ENCODE assay signal across 8 mouse cellular contexts in the genomic region with DNA sequence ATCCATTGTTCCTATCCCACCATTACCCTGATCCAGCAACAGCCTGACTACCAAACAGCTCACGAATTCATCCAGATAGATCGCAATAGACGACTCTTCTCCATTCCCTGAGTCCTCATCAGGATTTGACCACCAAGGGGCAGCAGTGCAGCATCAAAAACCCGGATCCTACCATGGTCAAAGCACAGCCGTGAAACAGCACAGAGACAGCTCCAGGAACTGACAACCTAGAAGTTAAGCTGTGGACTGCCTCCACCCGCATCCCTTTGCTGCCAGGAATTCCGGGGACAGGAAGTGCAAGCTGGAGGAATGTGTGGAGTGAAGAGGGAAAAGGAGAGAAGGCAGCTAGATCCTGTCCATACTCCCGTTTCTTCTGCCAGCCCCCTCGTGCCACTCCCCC. TPM values are rescaled to one million over a fixed set of nuclear protein-coding genes. Genes with fewer than 3 reads are reported as not detected.
DNase-seq lines count a peak whose midpoint lies in the region; ATAC-seq and TF ChIP-seq lines count a peak whose summit lies in the region.

No protein-coding gene starts in this region.

- peak; percentile 80 for DNase-seq in Muller cell, postnatal 12 days (ENCODE audit: inconsistent ontology term)
- DNase-seq in brain, embryonic 18.5 days (ENCODE audit: low read depth, low spot score), result peak; percentile 26
- DNase-seq in frontal cortex, adult 2 months (ENCODE audit: extremely low spot score in 1 of 2, low spot score in 1 of 2), result peak; percentile 33 to 83
- peak; percentile 77 to 80 for DNase-seq in layer of hippocampus, adult 2 months (ENCODE audit: low spot score in 2 of 2)
- peak; percentile 85 for DNase-seq in lung, postnatal 14 days
- DNase-seq in retina, embryonic 14.5 days (ENCODE audit: low spot score), result peak; percentile 79
- peak; percentile 77 for DNase-seq in yolk sac, embryonic 10.5 days (ENCODE audit: low spot score)

- TF ChIP-seq CTCF in layer of hippocampus, adult 2 months (conservative IDR thresholded peaks at IDR 0.05), result peak; percentile 83

- H3K27ac ChIP-seq in layer of hippocampus, adult 2 months, result no peak overlapping the region

- no peak overlapping the region for H3K4me3 ChIP-seq in layer of hippocampus, adult 2 months

- peak; percentile 74 to 76 for ATAC-seq in hematopoietic stem cell, adult 5-6 weeks (replicated peaks in 1 of 2; ENCODE audit: insufficient read depth in 1 of 2, low FRiP score in 2 of 2, low TSS enrichment in 1 of 2, low read depth in 1 of 2, poor library complexity in 2 of 2, severe bottlenecking in 2 of 2)

RNA-seq across cellular contexts. Expression of gene P2ry6, which starts 13.6 kb away (rescaled TPM):
- 3.4 and 4.1 TPM in 2 replicates for polyA plus RNA-seq in frontal cortex, adult 2 months (2012; rRNA removed)
- not detected in 2 replicates for total RNA-seq in hematopoietic stem cell, adult 5-6 weeks (2017)
- 1 to 10 TPM; 3.0 to 3.6 TPM for total RNA-seq in layer of hippocampus, adult 2 months (2021)

RNA-seq across cellular contexts. Expression of gene P2ry2, which starts 24.6 kb away (rescaled TPM):
- 0.57 and 0.58 TPM in 2 replicates for polyA plus RNA-seq in frontal cortex, adult 2 months (2012; rRNA removed)
- 10.1 and 13.9 TPM in 2 replicates for total RNA-seq in hematopoietic stem cell, adult 5-6 weeks (2017)
- total RNA-seq in layer of hippocampus, adult 2 months (2021), result under 1 TPM; 0.86 to 0.87 TPM

RNA-seq across cellular contexts. Expression of gene Arhgef17, which starts 56.2 kb away (rescaled TPM):
- 74.9 and 86.0 TPM in 2 replicates for polyA plus RNA-seq in frontal cortex, adult 2 months (2012; rRNA removed)
- 1.0 and 2.2 TPM in 2 replicates for total RNA-seq in hematopoietic stem cell, adult 5-6 weeks (2017)
- total RNA-seq in layer of hippocampus, adult 2 months (2021), result 100 to 1,000 TPM; 163 to 171 TPM

Comparison
In these comparisons a context has a peak if more than half of its experiments do, and no peak if none do; other contexts are left out.
1. DNase-seq: peak in every context shown above with its lines; median percentile 85 in lung, postnatal 14 days; 80 in Muller cell, postnatal 12 days; 79 in retina, embryonic 14.5 days; 78 in layer of hippocampus, adult 2 months; 77 in yolk sac, embryonic 10.5 days; 58 in frontal cortex, adult 2 months; 26 in brain, embryonic 18.5 days.
2. RNA of gene Arhgef17, which starts 56.2 kb away (total RNA-seq): 163 to 171 TPM in layer of hippocampus, adult 2 months; 1.0 to 2.2 TPM in hematopoietic stem cell, adult 5-6 weeks; every median in the first group is over 10 times any median in the second.